Mouse (Mus musculus): ENCODE measurements at regions not wholly inside any gene's neighbourhood (a gene's known extent, or its start where the extent isn't known, plus 50 kb on each side); places are given as distances from the start of the nearest gene placed in this dataset.
"Not testable (repeated sequence)": the region's sequence is repeated elsewhere in the genome, so short reads cannot be mapped to it uniquely, and the experiment has no call there.

DNA sequence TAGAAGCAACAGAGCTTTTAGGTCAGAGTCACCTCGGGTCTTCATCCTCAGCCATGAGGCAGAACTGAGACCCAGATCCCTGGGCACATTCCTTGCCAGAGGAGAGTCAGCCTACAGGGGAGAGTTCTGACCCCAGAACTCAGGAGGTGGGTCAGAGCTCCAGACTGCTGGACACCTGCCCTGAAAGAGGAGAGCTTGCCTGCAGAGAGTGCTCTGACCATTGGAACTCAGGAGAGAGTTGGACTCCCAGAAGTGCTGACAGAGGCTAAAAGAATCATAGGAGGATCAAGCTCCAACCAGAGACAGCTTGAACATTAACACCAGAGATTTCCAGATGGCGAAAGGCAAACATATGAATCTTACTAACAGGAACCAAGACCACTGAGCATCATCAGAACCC, 211.4 kb downstream of the Akain1 start:
- not testable (repeated sequence) for H3K27me3 ChIP-seq (ENCODE audit: control insufficient read depth, insufficient read depth, low read length); H3K9me3 ChIP-seq (replicated peaks; ENCODE audit: control insufficient read depth, low read length); H3K27ac ChIP-seq (ENCODE audit: low read length); ATAC-seq (ENCODE audit: insufficient read depth, low FRiP score); H3K4me2 ChIP-seq (ENCODE audit: low read depth, low read length); H3K36me3 ChIP-seq (ENCODE audit: control insufficient read depth, insufficient read depth, low read length); H3K4me3 ChIP-seq (replicated peaks; ENCODE audit: low read length); H3K9ac ChIP-seq (ENCODE audit: low read length); H3K4me1 ChIP-seq (ENCODE audit: control insufficient read depth, insufficient read depth, low read length)
- WGBS, result 80% methylated on average over 2 of the region's 2 CpGs

DNA sequence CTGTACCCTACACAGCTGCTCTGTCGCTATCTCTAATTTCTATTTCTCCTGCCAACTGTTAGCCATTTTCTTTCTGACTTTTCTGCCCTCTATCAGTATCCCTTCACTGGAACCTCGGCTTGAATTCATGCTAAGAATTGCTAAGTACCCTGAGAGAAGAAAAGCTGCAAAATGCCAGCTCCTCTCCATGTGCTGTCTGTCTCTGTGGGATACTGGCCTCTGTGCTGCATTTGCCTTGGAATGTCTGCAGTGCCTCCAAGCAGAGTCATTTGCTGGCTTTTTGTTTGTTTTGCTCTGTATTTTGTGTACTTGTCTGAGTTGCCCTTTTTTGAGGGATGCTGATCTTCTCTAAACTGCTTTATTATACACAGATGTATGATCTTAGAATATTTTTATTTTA, 215.5 kb downstream of the Akain1 start:
- Histone ChIP-seq H3K9ac (ENCODE audit: low read length) (no peak overlapping the region), H3K36me3 (ENCODE audit: control insufficient read depth, insufficient read depth, low read length) (no peaks in the 10 kb centered on the region), H3K9me3 (replicated peaks; ENCODE audit: control insufficient read depth, low read length) (no peaks in the 10 kb centered on the region), H3K4me3 (replicated peaks; ENCODE audit: low read length) (no peak overlapping the region), H3K4me2 (ENCODE audit: low read depth, low read length) (no peak overlapping the region), H3K27ac (ENCODE audit: low read length) (no peak overlapping the region), H3K4me1 (ENCODE audit: control insufficient read depth, insufficient read depth, low read length) (no peaks in the 10 kb centered on the region), H3K27me3 (ENCODE audit: control insufficient read depth, insufficient read depth, low read length) (no peaks in the 10 kb centered on the region)
- WGBS, result 47% methylated on average over 2 of the region's 2 CpGs
- no peak for ATAC-seq (ENCODE audit: insufficient read depth, low FRiP score)

DNA sequence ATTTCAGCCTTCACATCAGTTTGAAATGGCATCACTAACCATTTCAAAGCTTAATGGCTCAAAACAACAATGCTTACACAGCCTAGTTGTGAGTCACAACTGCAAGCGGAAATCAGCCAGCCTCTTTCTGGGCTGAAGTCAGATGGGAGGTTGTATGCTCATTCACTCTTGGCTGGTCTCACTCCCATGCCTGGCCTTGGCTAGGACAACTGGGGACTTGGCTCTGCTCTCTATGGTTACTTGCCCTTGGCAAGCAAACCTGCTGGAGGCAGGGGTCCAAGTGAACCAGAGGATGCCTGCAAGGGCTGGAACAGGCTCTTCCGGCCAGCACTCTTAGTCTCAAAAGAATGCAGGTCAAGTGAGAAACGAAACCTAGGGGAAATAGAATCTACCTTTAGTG, 233.4 kb downstream of the Akain1 start:
- H3K4me2 ChIP-seq (ENCODE audit: low read depth, low read length), result no peak overlapping the region
- no peak for ATAC-seq (ENCODE audit: insufficient read depth, low FRiP score)
- 85% methylated on average over 3 of the region's 3 CpGs for WGBS
- H3K4me3 ChIP-seq (replicated peaks; ENCODE audit: low read length), result no peak overlapping the region
- no peak overlapping the region for H3K27ac ChIP-seq (ENCODE audit: low read length)
- H3K27me3 ChIP-seq (ENCODE audit: control insufficient read depth, insufficient read depth, low read length), result no peaks in the 10 kb centered on the region
- no peaks in the 10 kb centered on the region for H3K36me3 ChIP-seq (ENCODE audit: control insufficient read depth, insufficient read depth, low read length)
- no peak overlapping the region for H3K9ac ChIP-seq (ENCODE audit: low read length)
- H3K9me3 ChIP-seq (replicated peaks; ENCODE audit: control insufficient read depth, low read length), result no peaks in the 10 kb centered on the region
- no peaks in the 10 kb centered on the region for H3K4me1 ChIP-seq (ENCODE audit: control insufficient read depth, insufficient read depth, low read length)

DNA sequence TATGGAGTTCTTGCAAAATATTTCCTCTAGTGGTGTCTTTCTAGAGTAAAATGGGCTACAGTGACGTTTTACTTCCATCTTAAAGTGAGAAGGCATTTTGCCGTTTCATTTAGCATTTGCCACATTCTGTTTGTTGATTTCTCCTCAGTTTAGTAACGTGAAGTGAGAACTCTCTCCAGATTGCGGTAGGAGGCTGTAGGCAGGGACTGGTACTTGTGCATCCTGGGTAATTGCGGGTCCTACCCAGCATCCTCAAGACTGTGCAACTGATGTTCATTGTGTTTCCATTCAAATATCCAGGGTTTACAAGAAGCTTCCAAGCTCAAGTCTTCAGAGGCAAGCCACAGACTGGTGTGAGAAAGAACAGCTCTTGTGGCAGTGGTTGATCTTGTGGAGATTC, 244.0 kb downstream of the Akain1 start:
- Histone ChIP-seq H3K4me1 (ENCODE audit: control insufficient read depth, insufficient read depth, low read length) (no peaks in the 10 kb centered on the region), H3K9me3 (replicated peaks; ENCODE audit: control insufficient read depth, low read length) (no peaks in the 10 kb centered on the region), H3K4me2 (ENCODE audit: low read depth, low read length) (no peak overlapping the region), H3K9ac (ENCODE audit: low read length) (no peak overlapping the region), H3K36me3 (ENCODE audit: control insufficient read depth, insufficient read depth, low read length) (no peaks in the 10 kb centered on the region), H3K27ac (ENCODE audit: low read length) (no peak overlapping the region), H3K27me3 (ENCODE audit: control insufficient read depth, insufficient read depth, low read length) (no peaks in the 10 kb centered on the region), H3K4me3 (replicated peaks; ENCODE audit: low read length) (no peak overlapping the region)
- 80% methylated on average over 5 of the region's 5 CpGs for WGBS
- ATAC-seq (ENCODE audit: insufficient read depth, low FRiP score), result no peak

DNA sequence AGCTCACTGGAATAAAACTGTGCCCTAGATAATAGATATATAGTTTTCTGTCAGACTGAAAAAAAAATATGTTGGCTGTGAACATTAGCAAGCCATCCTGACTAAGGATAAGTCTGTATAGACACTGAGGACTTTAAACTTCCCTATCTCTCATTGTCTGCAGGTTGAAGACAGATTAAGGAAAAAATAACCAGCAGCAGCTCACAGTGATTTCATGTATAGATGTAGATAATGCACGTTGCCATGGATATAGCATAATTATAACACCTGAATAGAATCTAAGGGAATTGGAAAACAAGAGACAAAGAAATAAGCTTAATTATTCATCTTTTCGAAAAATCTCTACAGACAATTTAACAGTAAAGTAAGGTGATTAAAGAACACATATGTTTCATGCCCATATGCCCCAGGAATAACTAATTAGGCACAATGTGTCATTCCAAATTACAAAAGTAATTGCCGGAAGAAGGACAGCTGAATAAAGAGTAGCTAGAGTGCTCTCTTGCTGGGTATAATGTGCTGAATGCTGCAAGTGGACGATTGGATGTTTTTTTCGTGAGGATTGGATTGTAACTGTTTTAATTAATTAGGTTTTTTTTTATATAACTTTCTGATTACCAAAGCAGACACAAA, 246.6 kb downstream of the Akain1 start:
- no peak overlapping the region for H3K9ac ChIP-seq (ENCODE audit: low read length)
- no peak for ATAC-seq (ENCODE audit: insufficient read depth, low FRiP score)
- 84% methylated on average over 5 of the region's 5 CpGs for WGBS

DNA sequence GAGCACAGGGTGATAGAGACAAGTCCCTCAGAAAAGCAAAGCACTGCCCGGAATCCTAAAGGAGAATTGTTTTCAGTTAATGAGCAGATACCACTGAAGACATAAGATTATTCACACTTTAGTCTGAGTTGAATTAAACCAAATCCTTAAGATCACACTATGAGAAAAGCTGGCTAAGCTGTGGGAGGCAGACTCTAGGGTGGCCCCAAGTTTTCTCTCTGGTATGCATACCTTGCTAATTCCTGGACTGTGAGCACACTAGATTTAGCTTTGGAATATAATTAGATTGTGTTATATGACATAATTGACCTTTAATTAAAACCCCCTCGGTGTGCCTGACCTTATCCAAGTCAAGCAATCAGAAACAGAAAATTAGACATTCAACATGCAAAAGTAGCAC, 247.3 kb downstream of the Akain1 start:
- no peaks in the 10 kb centered on the region for H3K4me1 ChIP-seq (ENCODE audit: control insufficient read depth, insufficient read depth, low read length)
- H3K9ac ChIP-seq (ENCODE audit: low read length), result no peak overlapping the region
- no peaks in the 10 kb centered on the region for H3K9me3 ChIP-seq (replicated peaks; ENCODE audit: control insufficient read depth, low read length)
- no peak overlapping the region for H3K4me3 ChIP-seq (replicated peaks; ENCODE audit: low read length)
- no peak for ATAC-seq (ENCODE audit: insufficient read depth, low FRiP score)
- no peaks in the 10 kb centered on the region for H3K27me3 ChIP-seq (ENCODE audit: control insufficient read depth, insufficient read depth, low read length)
- H3K36me3 ChIP-seq (ENCODE audit: control insufficient read depth, insufficient read depth, low read length), result no peaks in the 10 kb centered on the region
- no peak overlapping the region for H3K4me2 ChIP-seq (ENCODE audit: low read depth, low read length)
- 63% methylated on average over 2 of the region's 2 CpGs for WGBS
- no peak overlapping the region for H3K27ac ChIP-seq (ENCODE audit: low read length)

More for the DNA sequence above, 246.6 kb downstream of the Akain1 start:
- Histone ChIP-seq H3K27ac (ENCODE audit: low read length) (no peak overlapping the region), H3K9me3 (replicated peaks; ENCODE audit: control insufficient read depth, low read length) (no peaks in the 10 kb centered on the region), H3K4me1 (ENCODE audit: control insufficient read depth, insufficient read depth, low read length) (no peaks in the 10 kb centered on the region), H3K27me3 (ENCODE audit: control insufficient read depth, insufficient read depth, low read length) (no peaks in the 10 kb centered on the region), H3K4me3 (replicated peaks; ENCODE audit: low read length) (no peak overlapping the region), H3K4me2 (ENCODE audit: low read depth, low read length) (no peak overlapping the region), H3K36me3 (ENCODE audit: control insufficient read depth, insufficient read depth, low read length) (no peaks in the 10 kb centered on the region)

DNA sequence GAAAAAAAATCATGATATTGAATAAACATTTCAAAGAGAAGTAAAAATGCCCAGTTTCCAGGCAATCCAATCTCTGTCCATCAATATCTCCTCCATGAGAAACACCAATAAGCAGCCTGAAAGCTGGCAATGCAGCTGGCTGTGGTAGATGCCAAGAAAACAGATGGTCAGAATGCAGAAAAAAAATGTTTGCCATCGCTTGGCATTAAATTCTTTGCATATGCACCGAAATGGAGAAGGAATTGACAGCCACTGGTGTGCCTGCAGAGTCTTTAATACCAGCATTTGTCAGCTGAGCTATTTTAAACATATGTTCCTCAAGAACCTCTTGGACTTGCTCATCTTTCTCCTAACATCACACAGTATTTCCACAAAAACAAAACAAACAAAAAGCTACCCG, 256.2 kb downstream of the Akain1 start:
- H3K27ac ChIP-seq (ENCODE audit: low read length), result no peak overlapping the region
- H3K4me2 ChIP-seq (ENCODE audit: low read depth, low read length), result no peak overlapping the region
- no peaks in the 10 kb centered on the region for H3K4me1 ChIP-seq (ENCODE audit: control insufficient read depth, insufficient read depth, low read length)
- ATAC-seq (ENCODE audit: insufficient read depth, low FRiP score), result no peak
- no peak overlapping the region for H3K4me3 ChIP-seq (replicated peaks; ENCODE audit: low read length)
- H3K36me3 ChIP-seq (ENCODE audit: control insufficient read depth, insufficient read depth, low read length), result no peaks in the 10 kb centered on the region
- no peaks in the 10 kb centered on the region for H3K27me3 ChIP-seq (ENCODE audit: control insufficient read depth, insufficient read depth, low read length)
- WGBS, result 78% methylated on average over 3 of the region's 3 CpGs
- H3K9ac ChIP-seq (ENCODE audit: low read length), result no peak overlapping the region
- no peaks in the 10 kb centered on the region for H3K9me3 ChIP-seq (replicated peaks; ENCODE audit: control insufficient read depth, low read length)

DNA sequence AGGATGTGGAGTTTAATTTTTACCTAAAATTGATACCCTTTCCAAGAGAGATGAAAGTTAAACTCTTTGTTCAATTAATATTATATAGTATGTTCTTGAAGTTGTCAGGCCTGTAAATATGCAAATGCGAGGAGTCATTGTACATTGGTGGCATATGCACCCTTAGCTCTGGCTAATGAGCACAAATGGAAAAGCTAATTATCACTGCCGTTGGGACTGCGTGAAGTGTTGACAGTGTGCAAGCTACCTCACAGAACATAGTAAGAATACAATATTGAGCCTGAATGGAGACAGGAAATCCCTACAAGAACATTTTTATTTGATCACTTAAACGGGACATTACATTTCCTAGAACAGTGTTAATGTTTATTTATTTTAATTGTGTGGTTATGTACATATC, 241.5 kb upstream of the Dlgap1 start:
- WGBS, result 77% methylated on average over 4 of the region's 4 CpGs
- ATAC-seq (ENCODE audit: insufficient read depth, low FRiP score), result no peak

DNA sequence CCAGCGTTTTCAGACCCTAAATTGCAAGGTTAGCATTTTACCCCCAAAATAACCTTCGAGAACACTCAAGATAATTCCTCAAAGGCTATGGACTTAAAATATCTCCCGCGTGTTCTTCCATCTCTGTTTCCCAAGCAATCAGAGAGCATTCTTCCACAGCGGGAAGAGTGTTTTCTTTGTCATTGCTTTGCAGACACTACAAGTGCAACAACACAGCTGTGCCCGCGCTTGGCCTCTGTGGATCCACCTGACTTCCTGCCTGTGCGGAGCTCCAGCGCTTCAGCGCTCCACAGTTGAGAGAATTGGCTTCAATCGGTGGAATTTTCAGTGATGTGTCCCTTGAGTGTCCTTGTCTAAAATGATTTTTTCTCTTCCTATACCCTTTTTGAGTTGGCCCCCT, 235.9 kb upstream of the Dlgap1 start:
- no peaks in the 10 kb centered on the region for H3K36me3 ChIP-seq (ENCODE audit: control insufficient read depth, insufficient read depth, low read length)
- no peaks in the 10 kb centered on the region for H3K27me3 ChIP-seq (ENCODE audit: control insufficient read depth, insufficient read depth, low read length)
- H3K4me2 ChIP-seq (ENCODE audit: low read depth, low read length), result no peak overlapping the region
- no peak overlapping the region for H3K4me3 ChIP-seq (replicated peaks; ENCODE audit: low read length)
- ATAC-seq (ENCODE audit: insufficient read depth, low FRiP score), result no peak
- no peaks in the 10 kb centered on the region for H3K9me3 ChIP-seq (replicated peaks; ENCODE audit: control insufficient read depth, low read length)
- H3K27ac ChIP-seq (ENCODE audit: low read length), result no peak overlapping the region
- WGBS, result 90% methylated on average over 11 of the region's 11 CpGs
- H3K4me1 ChIP-seq (ENCODE audit: control insufficient read depth, insufficient read depth, low read length), result no peaks in the 10 kb centered on the region
- H3K9ac ChIP-seq (ENCODE audit: low read length), result no peak overlapping the region

More for the DNA sequence above, 241.5 kb upstream of the Dlgap1 start:
- H3K9ac ChIP-seq (ENCODE audit: low read length), result no peak overlapping the region
- no peak overlapping the region for H3K4me2 ChIP-seq (ENCODE audit: low read depth, low read length)
- H3K27ac ChIP-seq (ENCODE audit: low read length), result no peak overlapping the region
- H3K4me3 ChIP-seq (replicated peaks; ENCODE audit: low read length), result no peak overlapping the region
- H3K27me3 ChIP-seq (ENCODE audit: control insufficient read depth, insufficient read depth, low read length), result no peaks in the 10 kb centered on the region
- H3K9me3 ChIP-seq (replicated peaks; ENCODE audit: control insufficient read depth, low read length), result no peaks in the 10 kb centered on the region
- H3K4me1 ChIP-seq (ENCODE audit: control insufficient read depth, insufficient read depth, low read length), result no peaks in the 10 kb centered on the region
- H3K36me3 ChIP-seq (ENCODE audit: control insufficient read depth, insufficient read depth, low read length), result no peaks in the 10 kb centered on the region
